Mouse (Mus musculus): ENCODE measurements around the gene Myh9. TPM values are rescaled to one million over a fixed set of nuclear protein-coding genes. Genes with fewer than 3 reads are reported as not detected.

The Myh9 gene
- total and polyA plus RNA-seq, 2 experiments from 2014 or later, result 9.1 to 33.6 TPM

- TF ChIP-seq CTCF (IDR thresholded peaks at IDR 0.05; ENCODE audit: low read depth), result no peak
- no peaks in the 10 kb centered on the region for H3K27me3 ChIP-seq (ENCODE audit: insufficient read depth, low read length)
- WGBS, result 89% methylated on average over 6 of the region's 6 CpGs
Observed at GRCm38 (mm10) chr15:77833731-77834130, 8.2 kb downstream of the Myh9 start.

GRCm38 (mm10) chr15:77833083-77833482, 8.9 kb downstream of the Myh9 start:
- DNase-seq (ENCODE audit: low spot score) (no peak), ATAC-seq (no peak)
- Histone ChIP-seq H3K4me3 (ENCODE audit: low read length) (no peak overlapping the region), H3K36me3 (ENCODE audit: insufficient read depth, low read length) (no peaks in the 10 kb centered on the region), H3K9me3 (ENCODE audit: low read length) (no peaks in the 10 kb centered on the region), H3K9ac (replicated peaks; ENCODE audit: low read length) (no peak overlapping the region), H3K4me2 (ENCODE audit: low read depth, low read length) (no peak overlapping the region), H3K27ac (no peak overlapping the region), H3K4me1 (ENCODE audit: insufficient read depth, low read length) (peaks cover 3% of the 10 kb centered on the region; the same call in 1 of the 2 replicates), H3K27me3 (ENCODE audit: insufficient read depth, low read length) (no peaks in the 10 kb centered on the region)
- no peak for TF ChIP-seq CTCF (IDR thresholded peaks at IDR 0.05; ENCODE audit: low read depth)

More at GRCm38 (mm10) chr15:77833731-77834130, 8.2 kb downstream of the Myh9 start:
- Histone ChIP-seq H3K9me3 (ENCODE audit: low read length) (no peaks in the 10 kb centered on the region), H3K4me1 (ENCODE audit: insufficient read depth, low read length) (peaks cover 3% of the 10 kb centered on the region; the same call in 1 of the 2 replicates), H3K4me2 (ENCODE audit: low read depth, low read length) (no peak overlapping the region), H3K36me3 (ENCODE audit: insufficient read depth, low read length) (no peaks in the 10 kb centered on the region), H3K9ac (replicated peaks; ENCODE audit: low read length) (no peak overlapping the region), H3K4me3 (ENCODE audit: low read length) (no peak overlapping the region), H3K27ac (no peak overlapping the region)
- ATAC-seq (no peak), DNase-seq (ENCODE audit: low spot score) (no peak)

DNA sequence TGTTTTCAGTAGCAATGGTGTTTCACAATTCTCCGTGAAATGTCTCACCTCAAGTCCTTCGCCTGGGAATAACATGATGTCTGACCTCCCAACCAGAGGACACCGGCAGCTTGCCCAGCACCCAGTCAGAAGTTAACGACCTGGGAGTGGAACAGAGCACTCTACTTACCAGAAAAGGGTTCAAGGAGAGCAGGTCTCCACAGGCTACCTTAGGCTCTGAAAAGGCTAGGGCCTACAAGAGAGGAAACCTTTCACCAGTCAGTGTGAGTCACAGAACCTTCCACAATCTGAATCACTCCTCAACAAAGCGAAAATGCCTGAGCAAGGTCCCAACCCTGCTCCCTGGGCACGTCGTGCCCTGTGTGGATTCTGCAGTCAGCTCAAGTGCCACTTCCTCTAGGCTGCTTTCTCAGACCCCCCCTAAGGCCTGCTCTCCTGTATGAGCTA, 9.5 kb downstream of the Myh9 start:
- Histone ChIP-seq H3K4me1 (ENCODE audit: insufficient read depth, low read length) (peaks cover 3% of the 10 kb centered on the region; the same call in 1 of the 2 replicates), H3K4me2 (ENCODE audit: low read depth, low read length) (no peak overlapping the region), H3K9ac (replicated peaks; ENCODE audit: low read length) (no peak overlapping the region), H3K27ac (no peak overlapping the region), H3K36me3 (ENCODE audit: insufficient read depth, low read length) (no peaks in the 10 kb centered on the region), H3K27me3 (ENCODE audit: insufficient read depth, low read length) (no peaks in the 10 kb centered on the region), H3K9me3 (ENCODE audit: low read length) (no peaks in the 10 kb centered on the region), H3K4me3 (ENCODE audit: low read length) (no peak overlapping the region)
- DNase-seq (ENCODE audit: low spot score) (no peak), ATAC-seq (no peak)
- TF ChIP-seq CTCF (IDR thresholded peaks at IDR 0.05; ENCODE audit: low read depth), result no peak
- 85% methylated on average over 7 of the region's 7 CpGs for WGBS

DNA sequence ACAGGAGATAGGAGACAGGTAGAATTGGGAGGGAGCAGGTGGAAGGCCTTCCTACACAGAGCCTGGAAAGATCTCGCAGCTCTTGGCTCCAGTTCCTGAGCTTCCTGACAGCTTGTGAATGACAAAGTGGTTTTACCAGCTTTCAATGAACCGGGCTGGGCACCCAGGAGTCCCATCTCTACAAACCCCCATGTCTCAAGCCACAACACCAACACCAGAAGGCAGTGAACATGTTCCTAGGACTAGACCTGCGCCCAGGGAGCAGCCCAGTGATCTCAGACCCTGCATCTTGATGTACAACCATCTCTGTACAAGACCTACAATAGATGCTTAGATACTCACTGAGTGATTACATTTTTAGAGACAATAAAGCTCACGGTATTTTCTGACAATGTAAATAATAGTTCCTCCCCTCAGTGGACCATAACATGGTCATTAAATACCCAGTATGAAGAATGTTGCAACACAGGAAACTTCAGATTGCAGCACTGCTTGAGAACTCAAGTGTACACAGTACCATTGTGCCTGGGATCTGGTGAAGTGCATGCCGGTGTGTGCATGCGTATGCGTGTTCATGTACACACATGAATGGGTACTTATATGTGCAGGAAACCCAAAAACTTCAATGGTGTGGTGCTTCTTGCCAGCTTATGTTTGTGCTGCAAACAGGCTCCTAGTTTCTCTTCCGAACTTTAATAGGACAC, 10.1 kb downstream of the Myh9 start:
- H3K4me1 ChIP-seq (ENCODE audit: insufficient read depth, low read length), result peaks cover 3% of the 10 kb centered on the region; the same call in 1 of the 2 replicates
- H3K4me2 ChIP-seq (ENCODE audit: low read depth, low read length), result no peak overlapping the region
- TF ChIP-seq CTCF (IDR thresholded peaks at IDR 0.05; ENCODE audit: low read depth), result no peak
- no peak overlapping the region for H3K4me3 ChIP-seq (ENCODE audit: low read length)
- DNase-seq (ENCODE audit: low spot score) (no peak), ATAC-seq (no peak)
- no peak overlapping the region for H3K9ac ChIP-seq (replicated peaks; ENCODE audit: low read length)
- H3K27ac ChIP-seq, result no peak overlapping the region
- no peaks in the 10 kb centered on the region for H3K36me3 ChIP-seq (ENCODE audit: insufficient read depth, low read length)
- 84% methylated on average over 8 of the region's 8 CpGs for WGBS
- H3K27me3 ChIP-seq (ENCODE audit: insufficient read depth, low read length), result no peaks in the 10 kb centered on the region
- no peaks in the 10 kb centered on the region for H3K9me3 ChIP-seq (ENCODE audit: low read length)

GRCm38 (mm10) chr15:77831138-77831579, 10.8 kb downstream of the Myh9 start:
- TF ChIP-seq CTCF (IDR thresholded peaks at IDR 0.05; ENCODE audit: low read depth), result no peak
- ATAC-seq (no peak), DNase-seq (ENCODE audit: low spot score) (no peak)
- peaks cover 3% of the 10 kb centered on the region; the same call in 1 of the 2 replicates for H3K4me1 ChIP-seq (ENCODE audit: insufficient read depth, low read length)
- no peaks in the 10 kb centered on the region for H3K27me3 ChIP-seq (ENCODE audit: insufficient read depth, low read length)
- no peaks in the 10 kb centered on the region for H3K9me3 ChIP-seq (ENCODE audit: low read length)
- H3K9ac ChIP-seq (replicated peaks; ENCODE audit: low read length), result no peak overlapping the region
- H3K36me3 ChIP-seq (ENCODE audit: insufficient read depth, low read length), result no peaks in the 10 kb centered on the region
- 97% methylated on average over 2 of the region's 2 CpGs for WGBS
- H3K4me2 ChIP-seq (ENCODE audit: low read depth, low read length), result no peak overlapping the region
- no peak overlapping the region for H3K4me3 ChIP-seq (ENCODE audit: low read length)
- H3K27ac ChIP-seq, result no peak overlapping the region

DNA sequence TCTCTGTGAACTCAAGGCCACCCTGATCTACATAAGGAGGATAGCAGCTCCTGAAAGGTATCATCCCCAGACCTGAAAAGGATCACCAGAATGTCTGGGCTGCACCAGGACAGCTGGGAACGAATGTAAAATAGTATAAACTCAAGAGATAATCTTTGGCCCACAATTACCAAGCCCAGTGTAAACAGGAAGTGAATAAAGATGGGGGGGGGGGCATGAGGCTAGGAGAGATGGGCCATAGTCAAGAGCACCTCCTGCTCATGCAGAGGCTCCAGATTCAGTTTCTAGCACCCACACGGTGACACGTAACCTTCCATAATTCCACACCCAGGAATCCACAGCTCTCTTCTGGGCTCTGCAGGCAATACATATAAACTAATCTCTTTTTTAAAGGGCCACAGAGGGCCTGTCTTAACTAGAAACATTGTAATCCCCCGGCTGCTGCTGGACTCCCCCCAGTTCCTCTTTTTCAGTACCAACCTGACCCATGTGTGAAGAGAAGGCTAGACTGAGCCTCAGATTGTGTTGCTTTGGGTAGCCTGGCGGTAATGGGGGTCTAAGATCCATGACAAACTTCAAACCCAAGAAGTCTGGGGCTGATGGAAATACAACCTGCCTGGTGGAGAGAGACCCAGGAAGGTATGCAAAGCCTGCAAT, 11.4 kb downstream of the Myh9 start:
- Histone ChIP-seq H3K36me3 (ENCODE audit: insufficient read depth, low read length) (no peaks in the 10 kb centered on the region), H3K27ac (no peak overlapping the region), H3K9me3 (ENCODE audit: low read length) (no peaks in the 10 kb centered on the region), H3K4me2 (ENCODE audit: low read depth, low read length) (no peak overlapping the region), H3K4me3 (ENCODE audit: low read length) (no peak overlapping the region), H3K9ac (replicated peaks; ENCODE audit: low read length) (no peak overlapping the region), H3K27me3 (ENCODE audit: insufficient read depth, low read length) (no peaks in the 10 kb centered on the region), H3K4me1 (ENCODE audit: insufficient read depth, low read length) (peaks cover under 1% of the 10 kb centered on the region; the same call in 1 of the 2 replicates)
- ATAC-seq (no peak), DNase-seq (ENCODE audit: low spot score) (no peak)
- WGBS, result 90% methylated on average over 5 of the region's 5 CpGs
- TF ChIP-seq CTCF (IDR thresholded peaks at IDR 0.05; ENCODE audit: low read depth), result no peak

DNA sequence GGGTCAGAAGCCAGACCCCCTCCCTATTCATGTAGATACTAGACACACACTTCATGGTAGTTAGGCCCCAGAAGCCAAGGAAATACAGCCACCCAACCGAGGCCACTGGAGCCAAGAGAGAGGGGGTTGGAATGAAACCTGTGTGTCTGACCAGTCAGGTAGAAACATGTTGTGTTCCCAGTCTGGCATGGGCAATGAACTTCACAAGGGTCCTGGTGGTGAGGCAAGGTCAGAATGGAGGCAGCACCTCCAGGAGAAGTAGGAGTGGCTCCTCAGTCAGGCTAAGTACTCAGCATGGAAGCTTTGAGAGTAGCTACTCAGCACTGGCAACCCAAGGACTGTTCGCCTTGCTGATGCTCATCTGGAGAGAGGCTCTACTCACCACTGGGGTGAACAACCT, 12.4 kb downstream of the Myh9 start:
- no peak overlapping the region for H3K4me2 ChIP-seq (ENCODE audit: low read depth, low read length)
- no peaks in the 10 kb centered on the region for H3K27me3 ChIP-seq (ENCODE audit: insufficient read depth, low read length)
- no peaks in the 10 kb centered on the region for H3K9me3 ChIP-seq (ENCODE audit: low read length)
- 78% methylated on average over 2 of the region's 2 CpGs for WGBS
- no peak overlapping the region for H3K9ac ChIP-seq (replicated peaks; ENCODE audit: low read length)
- no peaks in the 10 kb centered on the region for H3K4me1 ChIP-seq (ENCODE audit: insufficient read depth, low read length)
- no peak for DNase-seq (ENCODE audit: low spot score)
- no peak overlapping the region for H3K4me3 ChIP-seq (ENCODE audit: low read length)
- no peak for TF ChIP-seq CTCF (IDR thresholded peaks at IDR 0.05; ENCODE audit: low read depth)
- no peaks in the 10 kb centered on the region for H3K36me3 ChIP-seq (ENCODE audit: insufficient read depth, low read length)
- ATAC-seq, result no peak
- H3K27ac ChIP-seq, result no peak overlapping the region

Data from hindbrain, postnatal 0 days (tissue).